Mouse (Mus musculus): ENCODE measurements around the gene Zscan4b.
"Not testable (repeated sequence)": the region's sequence is repeated elsewhere in the genome, so short reads cannot be mapped to it uniquely, and the experiment has no call there.

Zscan4b gene

GRCm38 (mm10) chr7:10904950-10905349 is at the start of gene Zscan4b:
Zscan4b (minus strand) TSS chr7:10905050.
- DNase-seq (ENCODE audit: low spot score), result not testable (repeated sequence)

All from ovary, postnatal 14 days (tissue).